8 mouse cellular contexts compared by ENCODE assay signal in genomic region chr13:46502390-46502891, GRCm38 (mm10). TPM values are rescaled to one million over a fixed set of nuclear protein-coding genes. Genes with fewer than 3 reads are reported as not detected.
A peak's percentile ranks its signal among the peaks of the same experiment; 100 is the strongest.
DNase-seq lines count a peak whose midpoint lies in the region; TF ChIP-seq lines count a peak whose summit lies in the region.

No protein-coding gene starts in this region.

- WGBS in lung, adult 2 months: 10% methylated on average over 20 of the region's 20 CpGs
- WGBS in heart, embryonic 10.5 days: 2% methylated on average over 20 of the region's 20 CpGs

- H3K36me3 ChIP-seq in heart, embryonic 10.5 days: peaks cover 4% of the 10 kb centered on the region; the same call in 1 of the 2 replicates

- peak; percentile 33 for DNase-seq in lung, adult 2 months
- DNase-seq in lung, postnatal 36 days: no peak
- peak; percentile 21 to 27 for DNase-seq in adrenal gland, adult 18-20 months (ENCODE audit: low spot score in 2 of 2)
- peak; percentile 56 for DNase-seq in embryo, embryonic 11 days
- DNase-seq in heart, embryonic 10.5 days (ENCODE audit: low spot score): peak; percentile 90
- peak; percentile 44 to 50 for DNase-seq in left cerebral cortex, postnatal 14 days (ENCODE audit: low spot score in 2 of 2)
- peak; percentile 41 for DNase-seq in naive thymus-derived CD4-positive, alpha-beta T cell, adult 2 months (ENCODE audit: low read depth)
- DNase-seq in testis, postnatal 14 days (ENCODE audit: low spot score): no peak

- peak overlapping the region; percentile 55 for H3K4me3 ChIP-seq in lung, adult 2 months (replicated peaks; ENCODE audit: extremely low read depth, low read depth, low read length)
- peak overlapping the region; percentile 74 for H3K4me3 ChIP-seq in heart, embryonic 10.5 days

- no peaks in the 10 kb centered on the region for H3K27me3 ChIP-seq in heart, embryonic 10.5 days (ENCODE audit: insufficient read depth, poor library complexity, severe bottlenecking)

- intact Hi-C loops in left cerebral cortex, postnatal 14 days (cut with DNase I): loop anchor here (5.0 kb wide), 1 partner anchor 80 kb away; no protein-coding TSS in a partner anchor

- no peak for TF ChIP-seq CTCF in lung, adult 2 months (IDR thresholded peaks at IDR 0.05; ENCODE audit: insufficient read depth, low read length)

- H3K27ac ChIP-seq in heart, embryonic 10.5 days: peak overlapping the region; percentile 93

- no peak for TF ChIP-seq POLR2A in lung, adult 2 months (IDR thresholded peaks at IDR 0.05; ENCODE audit: borderline replicate concordance, extremely low read depth, low read depth, low read length)

- H3K9me3 ChIP-seq in heart, embryonic 10.5 days: no peaks in the 10 kb centered on the region

- H3K4me1 ChIP-seq in lung, adult 2 months (ENCODE audit: control insufficient read depth, insufficient read depth, low read length): no peaks in the 10 kb centered on the region
- H3K4me1 ChIP-seq in heart, embryonic 10.5 days: peaks cover 22% of the 10 kb centered on the region

RNA-seq across cellular contexts. Expression of gene Cap2, which starts 0.8 kb away (rescaled TPM):
- polyA plus RNA-seq in lung, adult 2 months (2012; rRNA removed): 9.7 and 17.8 TPM in 2 replicates
- total RNA-seq in adrenal gland, adult 18-20 months (2021): 1 to 10 TPM; 5.1 to 5.6 TPM
- 101 and 175 TPM in 2 replicates for polyA plus RNA-seq in heart, embryonic 10.5 days (2016; fragmentation: Nextera tagmentation; extraction: Ambion mirVana)
- 100 to 1,000 TPM; 170 to 199 TPM for total RNA-seq in left cerebral cortex, postnatal 14 days (2021)

Comparison
In these comparisons a context has a peak if more than half of its experiments do, and no peak if none do; other contexts are left out.
1. DNase-seq: peak in lung, adult 2 months (single experiment), adrenal gland, adult 18-20 months (2 of 2), embryo, embryonic 11 days (single experiment), heart, embryonic 10.5 days (single experiment), left cerebral cortex, postnatal 14 days (2 of 2) and naive thymus-derived CD4-positive, alpha-beta T cell, adult 2 months (single experiment); none in lung, postnatal 36 days (single experiment) and testis, postnatal 14 days (single experiment).
2. RNA of gene Cap2, which starts 0.8 kb away (total RNA-seq): 170 to 199 TPM in left cerebral cortex, postnatal 14 days; 5.1 to 5.6 TPM in adrenal gland, adult 18-20 months; every median in the first group is over 10 times any median in the second.